Mouse (Mus musculus) left cerebral cortex, adult 2 months (tissue): Measurements from ENCODE around the gene Tnfaip8l2. TPM values are rescaled to one million over a fixed set of nuclear protein-coding genes. Genes with fewer than 3 reads are reported as not detected.

Experiments
- DNase-seq, 2 experiments: peaks; one replicate each; pipeline ENCODE4 v3.0.0; 2021 to 2022; ENCODE audit warnings: low spot score in 2 of 2, mixed read lengths in 1 of 2; ENCODE audit errors: extremely low spot score in 1 of 2
- H3K27ac ChIP-seq: fragments of 200-600 bp; 2 replicates; pipeline ENCODE4 v1.8.1; 2022
- H3K4me3 ChIP-seq: fragments of 200-600 bp; 2 replicates; pipeline ENCODE4 v1.8.1; 2022
- CTCF ChIP-seq: fragments of 200-600 bp; IDR thresholded peaks from 2 replicates; pipeline ENCODE4 v1.8.1; 2022; ENCODE audit warnings: antibody characterized with exemption, mild to moderate bottlenecking, moderate library complexity
- intact Hi-C: fragments of 180-260 bp; cut with DNase I; formaldehyde crosslinking; loops from one replicate; pipeline ENCODE4 v1.15.1; 2025
- long read RNA-seq, 2 experiments: library from polyadenylated mRNA; stranded (forward); transcript quantifications; one replicate each; pipeline ENCODE4 v2.0.0; 2021; ENCODE audit warnings: borderline mapping rate in 2 of 2
- total RNA-seq, 2 experiments: library from RNA; stranded (reverse); gene quantifications; 2 replicates each; pipeline ENCODE4 v1.2.3; 2021

The Tnfaip8l2 gene
- total RNA-seq: 1 to 10 TPM; 2.5 to 2.6 TPM
- long read RNA-seq, experiment 1: 0 reads
- long read RNA-seq, experiment 2, partial matches to known transcripts: 0 of 2 reads
- long read RNA-seq, experiment 2, other reads (novel, unspliced or antisense): 1 of 2 reads

DNA sequence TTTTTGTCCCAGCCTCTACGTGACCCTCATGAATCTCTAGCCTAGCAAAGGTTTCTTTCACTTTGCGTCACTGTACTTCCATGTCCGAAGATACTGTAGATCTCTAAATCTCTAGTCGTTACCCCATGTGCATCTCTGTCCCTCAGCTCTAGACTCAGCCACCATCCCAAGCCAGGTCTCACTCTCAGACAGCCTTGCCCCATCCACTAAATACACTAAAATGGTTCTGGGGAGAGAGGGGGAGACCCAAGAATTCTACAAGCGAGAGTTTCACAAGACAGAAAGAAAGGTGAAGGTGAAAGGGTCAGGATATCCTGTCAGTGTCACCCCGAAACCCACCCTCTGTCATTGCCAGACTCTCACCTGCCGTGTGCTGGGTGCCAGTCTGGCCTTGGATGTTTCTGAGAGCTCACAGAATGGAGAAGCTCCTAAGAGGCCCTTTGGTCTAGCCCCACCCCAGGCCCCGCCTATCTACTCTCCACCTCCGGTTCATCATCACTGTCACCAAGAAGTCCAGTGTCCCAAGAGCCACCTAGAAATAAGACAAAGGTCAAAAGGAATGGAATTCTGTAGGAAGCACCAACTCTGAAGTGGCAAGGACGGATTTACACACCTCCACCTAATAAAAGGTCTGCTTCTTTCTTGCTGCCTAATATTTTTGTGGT lies at the start of gene Tnfaip8l2:
Gene Tnfaip8l2, minus strand, starts transcription at position 409 of the 665 bp plus-strand sequence.
- no peak within 1 kb of the TSS for H3K4me3 ChIP-seq
- H3K27ac ChIP-seq: no peak within 1 kb of the TSS
- intact Hi-C loops: loop anchor here (1.0 to 5.0 kb wide), 4 partner anchors 32 to 140 kb away; partner anchors contain the start of genes Gabpb2, Mindy1 and Prune1
- DNase-seq: no peak
- TF ChIP-seq CTCF: no peak

DNA sequence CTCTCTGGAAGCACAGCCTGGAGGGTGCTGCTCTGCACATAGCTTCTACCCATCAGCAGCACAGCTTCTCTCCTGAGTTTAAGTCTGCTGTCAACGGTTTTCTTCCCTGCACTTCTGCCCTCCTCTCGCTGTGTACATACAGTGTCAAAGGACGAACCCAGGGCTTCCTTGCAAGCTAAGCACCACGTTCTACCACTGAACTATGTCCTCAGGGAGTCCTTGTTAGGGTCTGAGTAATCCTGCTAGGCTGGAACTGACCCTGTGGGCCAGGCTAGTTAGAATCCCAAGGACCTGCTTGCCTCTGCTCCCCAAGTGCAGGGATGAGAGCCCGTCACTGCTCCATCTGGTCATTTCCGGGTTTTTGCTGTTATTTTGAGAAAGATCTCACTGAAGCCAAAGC lies 44.7 kb upstream of the Tnfaip8l2 start:
- intact Hi-C loops: no loop called here
- DNase-seq: no peak
- Histone ChIP-seq H3K27ac (no peak overlapping the region), H3K4me3 (no peak overlapping the region)
- TF ChIP-seq CTCF: no peak

DNA sequence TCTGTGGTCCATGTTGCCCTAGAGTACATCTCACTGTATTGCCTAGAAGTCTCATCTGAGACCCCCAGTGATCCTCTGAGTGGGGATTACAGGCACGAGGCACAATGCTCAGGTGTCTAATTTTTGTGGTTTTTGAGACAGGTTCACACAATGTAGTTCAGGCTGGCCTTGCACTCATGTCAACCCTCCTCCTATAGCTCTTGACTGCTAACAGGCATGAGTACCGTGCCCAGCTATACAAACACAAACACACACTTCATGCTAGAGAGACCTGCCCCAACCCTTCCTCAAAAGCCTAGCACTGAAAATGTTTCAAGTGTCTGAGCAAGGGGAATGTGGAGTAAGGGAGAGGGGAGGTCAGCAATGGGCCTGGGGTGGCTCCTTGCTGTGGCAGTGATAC lies 43.9 kb upstream of the Tnfaip8l2 start:
- DNase-seq: no peak
- intact Hi-C loops: no loop called here
- TF ChIP-seq CTCF: no peak
- H3K4me3 ChIP-seq: no peak overlapping the region
- H3K27ac ChIP-seq: no peak overlapping the region

DNA sequence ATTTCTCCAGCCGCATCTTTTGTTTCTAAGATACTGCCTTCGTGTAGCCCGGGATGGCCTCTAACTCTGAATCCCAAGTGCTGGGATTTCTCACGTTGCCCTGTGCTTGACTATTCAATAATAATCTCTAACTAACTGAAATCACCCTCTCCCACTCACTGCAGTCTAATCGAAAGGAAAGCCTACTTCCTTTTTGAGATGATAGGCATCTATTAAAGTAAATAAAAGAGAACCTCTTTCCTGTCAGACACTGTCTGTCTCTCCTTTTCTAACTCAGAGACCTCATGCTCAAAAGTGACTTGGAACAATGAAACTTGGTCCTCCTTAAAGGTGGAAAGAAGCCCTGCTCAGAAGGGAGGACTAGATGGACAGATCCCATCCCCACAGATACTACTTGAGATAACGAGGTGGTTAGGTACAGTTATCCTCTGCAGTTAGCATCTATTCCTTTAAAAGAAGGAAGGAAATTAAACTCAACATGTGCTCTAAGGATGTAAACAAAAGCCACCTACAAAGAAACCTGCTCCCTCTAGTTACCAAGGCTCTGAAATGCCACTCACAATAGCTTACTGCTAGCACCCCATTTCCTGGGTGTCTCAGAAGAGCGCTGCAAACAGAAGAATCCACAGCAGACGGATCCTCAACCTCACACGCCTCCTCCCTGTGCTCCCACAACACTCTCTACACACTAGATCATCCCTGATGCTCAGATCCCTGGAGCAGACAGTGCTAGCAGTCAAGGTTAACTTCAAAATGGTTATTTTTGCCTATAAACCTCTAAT lies 42.8 kb upstream of the Tnfaip8l2 start:
- intact Hi-C loops: no loop called here
- DNase-seq: no peak
- TF ChIP-seq CTCF: no peak
- Histone ChIP-seq H3K4me3 (no peak overlapping the region), H3K27ac (no peak overlapping the region)

DNA sequence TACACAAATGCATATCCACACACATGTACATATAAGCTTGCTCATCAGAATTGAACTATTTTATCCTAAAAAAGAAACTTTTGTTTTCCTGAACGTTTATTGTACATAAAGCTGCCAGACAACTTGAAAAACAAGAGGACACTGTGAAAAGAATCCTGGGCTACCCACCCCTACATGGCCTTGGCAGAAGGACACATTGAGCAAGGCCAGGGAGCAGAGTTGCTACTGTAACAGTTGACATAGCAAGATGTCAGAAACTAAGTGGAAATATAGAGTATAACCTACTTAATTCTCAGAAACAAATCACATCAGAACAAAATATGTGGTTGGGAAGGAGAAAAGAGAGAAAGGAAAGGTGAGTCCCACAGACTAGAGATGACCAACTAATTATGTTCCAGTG lies 39.7 kb upstream of the Tnfaip8l2 start:
- no peak for DNase-seq
- no peak overlapping the region for H3K27ac ChIP-seq
- H3K4me3 ChIP-seq: no peak overlapping the region
- intact Hi-C loops: loop anchor here (2.0 kb wide), 1 partner anchor 19 kb away; no protein-coding TSS in a partner anchor
- no peak for TF ChIP-seq CTCF

DNA sequence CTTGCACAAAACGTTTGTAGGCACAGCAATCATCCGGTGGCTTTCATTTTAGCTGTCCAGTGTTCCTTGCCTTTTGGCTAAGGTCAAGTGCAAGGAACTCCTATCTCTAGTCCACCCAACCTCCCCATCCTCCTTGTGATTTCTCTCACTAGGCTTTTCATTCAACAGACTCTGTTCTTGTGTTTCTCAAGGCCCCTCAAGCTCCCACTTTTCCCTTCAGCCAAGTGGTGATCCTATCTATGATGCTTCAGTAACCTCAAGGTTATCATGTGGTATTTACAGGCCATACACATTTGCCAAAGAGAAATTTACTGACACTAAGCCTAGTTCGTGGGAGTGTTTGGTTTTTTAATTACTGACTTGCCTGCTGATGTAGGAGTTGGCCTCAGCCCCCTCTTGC lies 37.7 kb upstream of the Tnfaip8l2 start:
- no peak for DNase-seq
- intact Hi-C loops: no loop called here
- TF ChIP-seq CTCF: no peak
- Histone ChIP-seq H3K27ac (no peak overlapping the region), H3K4me3 (no peak overlapping the region)

DNA sequence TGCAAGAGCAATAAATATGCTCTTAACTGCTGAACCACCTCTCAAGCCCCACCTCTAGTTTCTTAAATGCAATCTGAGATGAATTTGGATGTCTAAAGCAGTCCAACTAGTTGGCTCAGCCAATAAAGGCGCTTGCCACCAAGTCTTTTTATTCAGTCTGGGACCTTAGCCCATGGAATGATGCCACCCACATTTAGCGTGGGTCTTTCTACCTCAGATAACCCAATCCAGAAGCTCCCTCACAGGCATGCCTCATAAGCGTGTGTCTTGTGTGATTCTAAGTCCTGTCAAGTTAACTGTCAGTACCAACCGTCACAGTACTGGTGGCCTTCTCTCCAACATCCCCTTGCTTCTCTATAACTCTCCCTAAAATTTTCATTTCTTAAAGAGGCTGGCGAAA lies 36.8 kb upstream of the Tnfaip8l2 start:
- intact Hi-C loops: no loop called here

DNA sequence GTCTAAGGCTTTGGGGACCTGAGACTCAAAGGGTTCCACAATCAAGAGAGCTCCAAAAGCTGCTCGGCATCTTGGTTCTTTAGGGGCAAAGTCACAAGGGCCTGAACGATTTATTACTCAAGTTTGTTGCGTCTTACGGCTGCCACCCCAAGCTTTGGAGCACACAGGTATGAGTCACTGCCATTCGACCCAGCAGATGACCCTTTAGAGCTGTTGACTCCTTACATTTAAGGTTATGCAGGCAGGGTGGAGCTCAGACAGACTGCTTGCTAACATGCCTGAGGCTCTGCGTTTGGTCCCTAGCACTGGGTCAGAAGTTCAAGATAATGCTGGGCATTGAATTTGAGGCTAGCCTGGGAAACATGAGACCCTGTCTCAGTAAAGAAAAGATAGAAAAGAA lies 35.4 kb upstream of the Tnfaip8l2 start:
- intact Hi-C loops: no loop called here
- DNase-seq: no peak
- TF ChIP-seq CTCF: no peak
- H3K27ac ChIP-seq: no peak overlapping the region
- H3K4me3 ChIP-seq: no peak overlapping the region

More for the DNA sequence above, 36.8 kb upstream of the Tnfaip8l2 start:
- no peak for TF ChIP-seq CTCF
- DNase-seq: no peak
- Histone ChIP-seq H3K27ac (no peak overlapping the region), H3K4me3 (no peak overlapping the region)

DNA sequence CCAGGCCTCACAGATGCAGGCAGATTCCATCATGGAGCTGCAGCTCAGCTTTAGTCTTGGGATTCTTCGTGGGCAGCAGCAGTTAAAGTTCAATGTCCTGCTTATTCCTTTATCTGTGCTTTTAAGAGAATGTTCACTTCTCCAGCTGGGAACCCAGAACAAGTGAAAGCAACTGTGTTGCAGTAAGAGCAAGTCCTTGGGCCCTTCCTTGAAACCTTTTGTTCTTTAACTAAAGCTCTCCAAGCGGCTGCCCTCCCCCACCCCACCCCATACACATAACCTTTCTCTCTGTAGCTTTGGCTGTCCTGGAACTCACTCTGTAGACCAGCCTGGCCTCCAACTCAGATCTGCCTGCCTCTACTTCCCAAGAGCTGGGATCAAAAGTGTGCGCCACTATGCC lies 34.3 kb upstream of the Tnfaip8l2 start:
- Histone ChIP-seq H3K4me3 (no peak overlapping the region), H3K27ac (no peak overlapping the region)
- no peak for TF ChIP-seq CTCF
- intact Hi-C loops: no loop called here
- no peak for DNase-seq

DNA sequence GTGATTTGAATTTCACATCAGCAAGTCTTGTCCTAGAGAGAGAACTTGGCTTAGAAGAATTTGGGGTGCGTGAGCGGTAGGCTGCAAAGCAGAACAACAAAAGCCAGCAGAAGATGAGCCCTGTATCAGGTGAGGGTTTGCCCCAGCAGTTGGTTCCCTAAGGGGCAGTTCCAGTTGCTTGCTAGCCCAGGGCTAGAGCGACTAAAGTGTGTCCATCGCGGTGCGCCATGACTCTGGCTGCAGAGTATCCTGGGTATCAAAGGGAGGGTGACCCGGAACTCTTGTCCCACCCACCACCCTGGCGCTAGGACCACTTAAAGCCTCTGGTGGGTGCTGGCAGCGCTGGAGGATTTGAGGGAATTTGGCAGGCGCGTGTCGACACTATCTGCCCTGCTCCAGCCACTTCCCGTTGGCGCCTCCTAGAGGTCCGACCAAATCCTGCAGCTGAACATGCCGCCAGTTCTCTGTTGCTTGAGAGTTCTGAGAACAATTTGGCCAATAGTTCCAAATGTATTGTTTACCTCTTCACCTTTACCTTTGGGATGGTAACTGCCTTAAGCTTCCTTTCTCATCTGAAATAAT lies 31.9 kb upstream of the Tnfaip8l2 start:
- Histone ChIP-seq H3K4me3 (peak overlapping the region; percentile 32), H3K27ac (no peak overlapping the region)
- TF ChIP-seq CTCF: peak; percentile 88
- DNase-seq: peak; percentile 62 to 79
- intact Hi-C loops: loop anchor here (1.0 kb wide), 1 partner anchor 32 kb away; the partner anchor contains the start of gene Tnfaip8l2

DNA sequence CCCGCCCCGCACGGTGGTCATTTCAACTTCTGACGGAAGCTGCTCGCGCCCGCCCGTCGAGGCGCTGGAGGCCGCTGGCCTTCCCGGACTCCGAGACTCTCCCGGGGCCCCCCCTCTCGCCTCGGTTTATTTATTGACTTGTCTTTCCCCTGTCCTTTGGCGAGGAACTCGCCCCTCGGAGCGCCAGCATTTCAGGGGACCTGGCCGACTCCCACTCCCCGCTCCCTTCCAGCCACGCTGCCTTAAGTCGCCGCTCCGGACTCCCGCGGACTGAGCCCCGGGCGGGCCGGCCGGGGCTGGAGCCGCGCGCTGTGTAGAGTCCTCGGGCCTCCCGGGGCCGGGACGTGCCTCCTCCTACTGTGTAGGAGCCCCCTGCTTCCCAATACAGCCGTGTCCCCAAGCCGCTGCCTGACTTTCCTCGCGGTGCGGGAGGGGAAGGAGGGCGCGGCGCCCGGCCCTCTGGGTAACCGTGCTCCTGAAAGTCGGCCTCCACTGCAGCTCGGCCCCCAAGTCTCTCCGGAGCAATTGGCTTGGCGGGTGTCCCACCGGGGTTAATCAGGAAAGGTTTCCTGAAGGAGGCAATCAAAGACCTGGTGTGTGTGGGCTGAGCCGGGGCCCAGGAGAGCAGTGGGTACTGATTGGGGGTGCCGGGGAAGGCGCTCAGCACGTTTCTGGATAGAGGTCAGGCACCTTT lies 31.2 kb upstream of the Tnfaip8l2 start:
- TF ChIP-seq CTCF: no peak
- DNase-seq: no peak
- no peak overlapping the region for H3K27ac ChIP-seq
- H3K4me3 ChIP-seq: peak overlapping the region; percentile 32
- intact Hi-C loops: no loop called here
